Mouse (Mus musculus) small intestine, adult 2 months (tissue): ENCODE results near the gene Gcn1l1.

Source experiments
- CTCF ChIP-seq: fragments of 200-500 bp; IDR thresholded peaks from 2 replicates; pipeline ENCODE4 v1.5.1; 2012; ENCODE audit warnings: low read depth, mild to moderate bottlenecking, control low read depth, inconsistent platforms, low read length, moderate library complexity, mixed read lengths; ENCODE audit not compliant: insufficient replicate concordance, insufficient read length; ENCODE audit errors: extremely low read depth
- POLR2A ChIP-seq: fragments of 200-500 bp; IDR thresholded peaks from 2 replicates; pipeline ENCODE4 v1.6.1; 2012; ENCODE audit warnings: low read depth, mild to moderate bottlenecking, control low read depth, inconsistent platforms, low read length, moderate library complexity

DNA sequence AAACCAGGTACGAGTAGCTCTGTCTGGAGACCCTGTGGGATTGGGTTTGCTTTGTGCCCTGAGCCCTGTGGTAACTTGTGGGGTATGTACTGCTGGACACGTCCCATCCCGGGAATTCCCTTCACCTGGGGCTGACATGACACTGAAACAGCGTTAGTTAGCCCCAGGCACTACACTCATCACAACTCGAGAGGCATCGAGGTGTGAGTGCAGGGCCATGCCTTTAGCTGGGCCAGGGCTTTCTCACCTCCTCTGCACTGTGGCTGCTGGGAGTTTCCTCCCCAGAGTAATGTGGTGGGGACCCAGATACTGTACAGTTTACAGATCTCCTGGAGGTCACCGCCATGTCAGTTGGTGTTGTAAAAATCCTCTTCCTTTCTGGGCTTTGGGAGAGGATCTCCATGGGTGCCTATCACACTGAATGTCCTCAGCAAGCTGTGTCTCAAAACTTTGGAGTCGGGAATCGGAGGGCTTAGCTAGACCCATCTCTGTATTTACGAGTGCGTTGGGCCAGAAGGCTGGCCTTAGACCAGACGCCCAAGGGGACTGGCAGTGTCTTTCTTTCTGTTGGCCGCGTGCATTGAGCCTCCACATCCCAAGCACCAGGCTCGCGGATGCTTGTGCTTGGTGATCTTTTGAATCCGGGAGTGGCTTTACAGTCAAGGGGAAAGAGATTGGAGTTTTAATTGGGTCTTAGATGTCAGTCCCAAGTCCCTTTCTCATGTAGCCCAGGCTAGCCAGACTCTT, 38.4 kb upstream of the Gcn1l1 start:
- TF ChIP-seq CTCF (no peak), POLR2A (no peak)
